29 mouse cellular contexts compared by ENCODE assay signal in genomic region chr6:33259926-33260325, GRCm38 (mm10). TPM values are rescaled to one million over a fixed set of nuclear protein-coding genes. Genes with fewer than 3 reads are reported as not detected.
DNase-seq lines count a peak whose midpoint lies in the region; ATAC-seq and TF ChIP-seq lines count a peak whose summit lies in the region.
"Had no signal": no experiment of that assay in that cellular context is flagged by ENCODE, and none has a peak within 500 bp of the region (broad histone marks: within the 10 kb centered on the region; RNA-seq: fewer than 3 reads in every experiment).

No protein-coding gene starts in this region.

- H3K9ac ChIP-seq in MEL (ENCODE audit: control insufficient read depth, low read depth, low read length, poor library complexity, severe bottlenecking): no peak overlapping the region
- H3K9ac ChIP-seq in liver, embryonic 11.5 days (ENCODE audit: low read depth, low read length): no peak overlapping the region
- H3K9ac ChIP-seq in liver, embryonic 14.5 days (replicated peaks): no peak overlapping the region
- H3K9ac ChIP-seq: embryonic facial prominence, embryonic 13.5 days; forebrain, embryonic 12.5 days; forebrain, embryonic 15.5 days; heart, embryonic 12.5 days; heart, embryonic 15.5 days; hindbrain, embryonic 13.5 days had no signal

- no peaks in the 10 kb centered on the region for H3K9me3 ChIP-seq in MEL (replicated peaks; ENCODE audit: insufficient read depth, low read length)
- no peaks in the 10 kb centered on the region for H3K9me3 ChIP-seq in liver, embryonic 11.5 days (ENCODE audit: control insufficient read depth, low read length)
- H3K9me3 ChIP-seq in liver, embryonic 14.5 days (ENCODE audit: control insufficient read depth, low read length): no peaks in the 10 kb centered on the region
- H3K9me3 ChIP-seq: embryonic facial prominence, embryonic 10.5 days; embryonic facial prominence, embryonic 13.5 days; forebrain, embryonic 12.5 days; forebrain, embryonic 15.5 days; heart, embryonic 12.5 days; heart, embryonic 15.5 days; hindbrain, embryonic 10.5 days; hindbrain, embryonic 13.5 days had no signal

- no peak overlapping the region for H3K4me2 ChIP-seq in liver, embryonic 11.5 days
- H3K4me2 ChIP-seq in liver, embryonic 14.5 days (ENCODE audit: low read depth): no peak overlapping the region
- H3K4me2 ChIP-seq: embryonic facial prominence, embryonic 13.5 days; forebrain, embryonic 12.5 days; forebrain, embryonic 15.5 days; heart, embryonic 12.5 days; heart, embryonic 15.5 days; hindbrain, embryonic 13.5 days had no signal

- 0 out of 2 replicates have a peak, but pooled peaks have one; percentile 45 for ATAC-seq in liver, embryonic 11.5 days (replicated peaks; ENCODE audit: low FRiP score)
- no peak; the same call in 1 of the 2 replicates for ATAC-seq in liver, embryonic 14.5 days (ENCODE audit: insufficient read depth)
- ATAC-seq: activated CD4-positive, CD25-positive, alpha-beta regulatory T cell, adult 4 months; CD4-positive, CD25-positive, alpha-beta regulatory T cell, adult 4 months; forebrain, embryonic 15.5 days; hindbrain, embryonic 16.5 days had no signal

- H3K36me3 ChIP-seq in MEL (ENCODE audit: control insufficient read depth in 1 of 2, insufficient read depth in 2 of 2, low read length in 2 of 2): peaks cover 0 to 16% of the 10 kb centered on the region in 2 experiments; a peak in 3 of 4 replicates
- 0 out of 2 replicates have a peak, but pooled peaks cover 2% of the 10 kb centered on the region for H3K36me3 ChIP-seq in liver, embryonic 11.5 days (ENCODE audit: control insufficient read depth, insufficient read depth, low read length)
- H3K36me3 ChIP-seq in liver, embryonic 14.5 days (replicated peaks; ENCODE audit: control insufficient read depth, insufficient read depth, low read depth): no peaks in the 10 kb centered on the region; the same call in 1 of the 2 replicates
- H3K36me3 ChIP-seq: embryonic facial prominence, embryonic 13.5 days; forebrain, embryonic 12.5 days; forebrain, embryonic 15.5 days; heart, embryonic 15.5 days; hindbrain, embryonic 13.5 days had no signal

- H3K79me2 ChIP-seq in MEL (ENCODE audit: control insufficient read depth, insufficient read depth, low read length, poor library complexity): no peaks in the 10 kb centered on the region

- 0 out of 4 replicates have a peak, but pooled peaks have one; percentile 13 to 26 for TF ChIP-seq EP300 in MEL (IDR thresholded peaks at IDR 0.05; ENCODE audit: low read depth in 1 of 2, low read length in 2 of 2)
- TF ChIP-seq EP300 in liver, embryonic 14.5 days (IDR thresholded peaks at IDR 0.05; ENCODE audit: low read depth): 0 out of 2 replicates have a peak, but pooled peaks have one; percentile 33

- H3K4me1 ChIP-seq in MEL (ENCODE audit: control insufficient read depth in 1 of 2, insufficient read depth in 2 of 2, low read length in 2 of 2): peaks cover 7 to 14% of the 10 kb centered on the region in 2 experiments
- H3K4me1 ChIP-seq in liver, embryonic 11.5 days (replicated peaks; ENCODE audit: control insufficient read depth, insufficient read depth, low read length): peaks cover 19% of the 10 kb centered on the region
- H3K4me1 ChIP-seq in liver, embryonic 14.5 days (replicated peaks; ENCODE audit: control insufficient read depth in 2 of 2, insufficient read depth in 2 of 2, low read length in 1 of 2): peaks cover 0 to 11% of the 10 kb centered on the region in 2 experiments; a peak in 2 of 4 replicates
- H3K4me1 ChIP-seq: hindbrain, embryonic 10.5 days had no signal

- no peak overlapping the region for H3K4me3 ChIP-seq in MEL (ENCODE audit: control insufficient read depth in 1 of 2, insufficient read depth in 1 of 2, low read depth in 2 of 2, low read length in 2 of 2)
- H3K4me3 ChIP-seq in liver, embryonic 11.5 days (ENCODE audit: low read depth, low read length): no peak overlapping the region
- no peak overlapping the region for H3K4me3 ChIP-seq in liver, embryonic 14.5 days (ENCODE audit: insufficient read depth in 1 of 2, low read depth in 2 of 2, low read length in 2 of 2)
- H3K4me3 ChIP-seq: embryonic facial prominence, embryonic 10.5 days; embryonic facial prominence, embryonic 13.5 days; erythroblast, embryonic 14.5 days; forebrain, embryonic 12.5 days; forebrain, embryonic 15.5 days; heart, embryonic 12.5 days; heart, embryonic 15.5 days; hindbrain, embryonic 10.5 days; hindbrain, embryonic 13.5 days had no signal

- TF ChIP-seq POLR2A in MEL (IDR thresholded peaks at IDR 0.05; ENCODE audit: control insufficient read depth in 1 of 2, insufficient read depth in 1 of 2, low read depth in 1 of 2, low read length in 2 of 2, poor library complexity in 1 of 2): no peak

- DNase-seq in MEL (ENCODE audit: low read depth, low spot score): peak; percentile 19
- DNase-seq in liver, embryonic 11.5 days (ENCODE audit: low spot score): no peak
- DNase-seq in liver, embryonic 14.5 days (ENCODE audit: low read depth in 3 of 3, low spot score in 3 of 3): peak in 1 of 3 experiments; percentile 12
- DNase-seq in ovary, postnatal 14 days (ENCODE audit: low spot score): no peak
- no peak for DNase-seq in frontal cortex, postnatal 25 days (ENCODE audit: low spot score in 2 of 2)
- DNase-seq in kidney, postnatal 4 days: no peak
- DNase-seq: adrenal gland, adult 8-10 months; adrenal gland, postnatal 25 days; cerebellum, adult 11-12 months; cerebellum, adult 8-10 months; cerebellum, postnatal 10 days; cerebellum, postnatal 36 days; embryo, embryonic 11 days; gastrocnemius, postnatal 10 days; gastrocnemius, postnatal 36 days; heart, postnatal 10 days; heart, postnatal 36 days had no signal

- no peak for TF ChIP-seq RAD21 in MEL (IDR thresholded peaks at IDR 0.05; ENCODE audit: low read depth, low read length)

- no peak overlapping the region for H3K27ac ChIP-seq in MEL (ENCODE audit: control insufficient read depth, low read depth, low read length)
- H3K27ac ChIP-seq in liver, embryonic 11.5 days (ENCODE audit: low read depth, low read length): no peak overlapping the region
- no peak overlapping the region for H3K27ac ChIP-seq in liver, embryonic 14.5 days
- H3K27ac ChIP-seq: embryonic facial prominence, embryonic 13.5 days; forebrain, embryonic 12.5 days; forebrain, embryonic 15.5 days; heart, embryonic 15.5 days; hindbrain, embryonic 10.5 days; hindbrain, embryonic 13.5 days had no signal

- TF ChIP-seq CTCF in MEL (IDR thresholded peaks at IDR 0.05 in 2 of 3, conservative IDR thresholded peaks at IDR 0.05 in 1 of 3; ENCODE audit: control insufficient read depth in 1 of 3, insufficient read depth in 1 of 3, low read depth in 2 of 3, low read length in 3 of 3, poor library complexity in 1 of 3, severe bottlenecking in 1 of 3): no peak
- TF ChIP-seq CTCF in liver, embryonic 14.5 days (IDR thresholded peaks at IDR 0.05; ENCODE audit: low read depth): no peak

- no peaks in the 10 kb centered on the region for H3K27me3 ChIP-seq in MEL (ENCODE audit: control insufficient read depth in 1 of 2, insufficient read depth in 2 of 2, low read length in 2 of 2)
- H3K27me3 ChIP-seq in liver, embryonic 11.5 days (replicated peaks; ENCODE audit: control insufficient read depth, insufficient read depth, low read length): no peaks in the 10 kb centered on the region
- H3K27me3 ChIP-seq in liver, embryonic 14.5 days (ENCODE audit: control insufficient read depth, insufficient read depth, low read length): no peaks in the 10 kb centered on the region
- H3K27me3 ChIP-seq: embryonic facial prominence, embryonic 13.5 days; forebrain, embryonic 12.5 days; forebrain, embryonic 15.5 days; heart, embryonic 12.5 days; heart, embryonic 15.5 days; hindbrain, embryonic 13.5 days had no signal

- 52% methylated on average over 5 of the region's 5 CpGs for WGBS in liver, embryonic 11.5 days
- WGBS in liver, embryonic 14.5 days (ENCODE audit: insufficient replicate concordance): 21% methylated on average over 5 of the region's 5 CpGs

TF ChIP-seq in MEL, 35 proteins besides CTCF, POLR2A, EP300 and RAD21:
- TF ChIP-seq TCF12 (IDR thresholded peaks at IDR 0.05; ENCODE audit: low read depth, low read length) (0 out of 2 replicates have a peak, but pooled peaks have one; percentile 20), UBTF (IDR thresholded peaks at IDR 0.05; ENCODE audit: borderline replicate concordance, insufficient read depth, low read depth, low read length) (no peak), GATA1 (IDR thresholded peaks at IDR 0.05; ENCODE audit: low read depth, low read length) (peak; percentile 18; the same call in 1 of the 2 replicates)

RNA-seq across cellular contexts. Expression of gene Exoc4, which starts 11.0 kb away (rescaled TPM):
- total RNA-seq in MEL (2012; rRNA removed): 17.5 and 22.6 TPM in 2 replicates
- 10 to 100 TPM in 1 of 2 experiments, not detected in 1; 16.4 TPM for polyA plus RNA-seq in MEL (2012; ENCODE audit: insufficient read depth in 1 of 2, insufficient read length in 2 of 2, low read depth in 1 of 2, low replicate concordance in 2 of 2, missing spikeins in 1 of 2)
- 20.4 and 20.9 TPM in 2 replicates for polyA plus RNA-seq in liver, embryonic 11.5 days (2014; fragmentation: Nextera tagmentation; extraction: Ambion mirVana)
- polyA plus RNA-seq in liver, embryonic 14.5 days (2012; rRNA removed): 3.8 and 4.9 TPM in 2 replicates
- 6.7 and 7.0 TPM in 2 replicates for polyA plus RNA-seq in liver, embryonic 14.5 days (2014; fragmentation: Nextera tagmentation; extraction: Ambion mirVana)
